Mouse (Mus musculus) neural tube, embryonic 13.5 days (tissue): Measurements from ENCODE around the gene Pepd. TPM values are rescaled to one million over a fixed set of nuclear protein-coding genes. Genes with fewer than 3 reads are reported as not detected.
"Not testable (repeated sequence)": the region's sequence is repeated elsewhere in the genome, so short reads cannot be mapped to it uniquely, and the experiment has no call there.

ENCODE experiments used
- ATAC-seq: fragments of 200-750 bp; cut with Nextera tagmentation; 2 replicates; pipeline ENCODE4 v1.8.0; 2017; ENCODE audit warnings: low read depth, mild to moderate bottlenecking, moderate TSS enrichment, moderate library complexity
- H3K27ac ChIP-seq: fragments of 300-500 bp; sonication (generic); replicated peaks from 2 replicates; pipeline ENCODE4 v1.5.1; 2015; ENCODE audit warnings: moderate library complexity, mild to moderate bottlenecking, inconsistent platforms
- H3K27me3 ChIP-seq: fragments of 300-500 bp; sonication (generic); 2 replicates; pipeline ENCODE4 v1.6.1; 2015; ENCODE audit warnings: mild to moderate bottlenecking, inconsistent platforms
- H3K36me3 ChIP-seq: fragments of 300-500 bp; sonication (generic); 2 replicates; pipeline ENCODE4 v1.6.1; 2015; ENCODE audit warnings: mild to moderate bottlenecking, inconsistent platforms
- H3K4me1 ChIP-seq: fragments of 300-500 bp; sonication (generic); replicated peaks from 2 replicates; pipeline ENCODE4 v1.6.1; 2015; ENCODE audit warnings: inconsistent platforms
- H3K4me2 ChIP-seq: fragments of 300-500 bp; sonication (generic); 2 replicates; pipeline ENCODE4 v1.6.1; 2015; ENCODE audit warnings: inconsistent platforms, mild to moderate bottlenecking, moderate library complexity
- H3K4me3 ChIP-seq: fragments of 300-500 bp; sonication (generic); 2 replicates; pipeline ENCODE4 v1.5.1; 2015; ENCODE audit warnings: mild to moderate bottlenecking, inconsistent platforms
- H3K9ac ChIP-seq: fragments of 300-500 bp; sonication (generic); 2 replicates; pipeline ENCODE4 v1.6.1; 2015; ENCODE audit warnings: moderate library complexity, mild to moderate bottlenecking, inconsistent platforms
- H3K9me3 ChIP-seq: fragments of 300-500 bp; sonication (generic); 2 replicates; pipeline ENCODE4 v1.6.1; 2016; ENCODE audit warnings: inconsistent platforms
- WGBS: fragments of 180-500 bp; shearing (Covaris S2); methylation state at CpG from one replicate; pipeline ENCODE4 v1.1.7; 2015; 5-methylcytosine and 5-hydroxymethylcytosine counted together
- polyA plus RNA-seq: library from polyadenylated mRNA; unstranded; fragments of >200 nt; fragmentation: Nextera tagmentation; extraction: Ambion mirVana; gene quantifications from 2 replicates; pipeline ENCODE4 v1.2.1, GENCODE M21; 2015

Gene Pepd
- polyA plus RNA-seq, 1 experiment from 2014 or later = 64.8 TPM

- Histone ChIP-seq H3K4me1 (peaks cover 52% of the 10 kb centered on the region), H3K27ac (peak overlapping the region; percentile 57)
- 18% methylated on average over 10 of the region's 10 CpGs for WGBS
These were observed 59.6 kb downstream of the Pepd start for GRCm38 (mm10) chr7:34971826-34972225.

DNA sequence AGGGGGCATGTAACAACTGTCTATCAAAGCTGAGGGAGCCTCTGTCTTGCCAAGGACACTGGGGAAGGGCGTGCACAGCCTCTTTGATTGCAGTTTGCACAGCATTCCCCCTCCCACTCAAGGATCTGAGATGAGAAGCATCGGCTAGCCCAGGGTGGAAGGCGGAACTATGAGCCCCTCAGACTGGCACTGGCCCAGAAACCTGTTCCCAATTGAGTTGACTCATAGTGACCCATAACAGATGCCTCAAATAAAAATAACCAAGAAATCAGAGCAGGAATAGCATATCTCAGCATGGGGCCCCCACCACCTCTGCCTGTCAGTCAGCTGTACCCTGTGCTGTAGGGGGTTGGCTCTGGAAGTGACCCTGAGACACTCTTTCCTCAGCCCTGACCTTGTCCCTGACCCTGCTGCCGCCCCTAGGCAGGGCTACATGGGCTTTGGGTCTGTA lies 60.8 kb downstream of the Pepd start:
- no peak overlapping the region for H3K4me2 ChIP-seq
- H3K27me3 ChIP-seq = no peaks in the 10 kb centered on the region
- no peak overlapping the region for H3K4me3 ChIP-seq
- H3K36me3 ChIP-seq = peaks cover 12% of the 10 kb centered on the region; the same call in 1 of the 2 replicates
- no peak for ATAC-seq
- WGBS = 51% methylated on average over 4 of the region's 4 CpGs
- H3K4me1 ChIP-seq = peaks cover 49% of the 10 kb centered on the region
- no peak overlapping the region for H3K9ac ChIP-seq
- no peak overlapping the region for H3K27ac ChIP-seq
- no peaks in the 10 kb centered on the region for H3K9me3 ChIP-seq

More at GRCm38 (mm10) chr7:34971826-34972225, 59.6 kb downstream of the Pepd start:
- no peak for ATAC-seq
- Histone ChIP-seq H3K4me2 (no peak overlapping the region), H3K9ac (no peak overlapping the region; the same call in 1 of the 2 replicates), H3K4me3 (no peak overlapping the region), H3K9me3 (no peaks in the 10 kb centered on the region), H3K27me3 (no peaks in the 10 kb centered on the region), H3K36me3 (peaks cover 12% of the 10 kb centered on the region; the same call in 1 of the 2 replicates)

DNA sequence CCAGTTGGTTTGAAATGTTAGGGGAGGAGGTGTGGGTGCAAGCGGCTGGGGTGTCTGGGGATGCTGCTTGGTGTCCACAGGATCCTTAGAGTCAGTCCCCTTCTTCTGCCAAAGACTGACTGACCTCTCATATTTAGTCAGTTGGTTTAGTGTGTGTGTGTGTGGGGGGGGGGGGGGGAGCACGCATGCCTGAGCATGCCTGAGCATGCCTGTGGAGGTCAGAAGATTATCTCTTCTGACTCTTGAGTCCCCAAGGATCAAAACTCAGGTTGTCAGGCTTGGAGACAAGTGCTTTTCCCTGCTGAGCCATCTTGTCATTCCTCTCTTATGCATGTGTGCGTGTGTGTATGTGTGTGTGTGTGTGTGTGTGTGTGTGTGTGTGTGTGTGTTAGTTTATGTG lies 61.7 kb downstream of the Pepd start:
- no peaks in the 10 kb centered on the region for H3K9me3 ChIP-seq
- H3K36me3 ChIP-seq = peaks cover 12% of the 10 kb centered on the region; the same call in 1 of the 2 replicates
- no peaks in the 10 kb centered on the region for H3K27me3 ChIP-seq
- no peak overlapping the region for H3K9ac ChIP-seq
- ATAC-seq = no peak
- WGBS = 89% methylated on average over 3 of the region's 3 CpGs
- no peak overlapping the region for H3K27ac ChIP-seq
- peaks cover 44% of the 10 kb centered on the region for H3K4me1 ChIP-seq
- no peak overlapping the region for H3K4me3 ChIP-seq
- no peak overlapping the region for H3K4me2 ChIP-seq

- WGBS = 51% methylated on average over 12 of the region's 12 CpGs
- Histone ChIP-seq H3K27me3 (no peaks in the 10 kb centered on the region), H3K9me3 (no peaks in the 10 kb centered on the region), H3K4me3 (no peak overlapping the region), H3K4me2 (peak overlapping the region; percentile 11), H3K27ac (peak overlapping the region; percentile 75), H3K36me3 (peaks cover 1% of the 10 kb centered on the region; the same call in 1 of the 2 replicates), H3K9ac (no peak overlapping the region), H3K4me1 (peaks cover 43% of the 10 kb centered on the region)
- peak; percentile 38 for ATAC-seq
These were observed 63.7 kb downstream of the Pepd start for GRCm38 (mm10) chr7:34975913-34976312.

DNA sequence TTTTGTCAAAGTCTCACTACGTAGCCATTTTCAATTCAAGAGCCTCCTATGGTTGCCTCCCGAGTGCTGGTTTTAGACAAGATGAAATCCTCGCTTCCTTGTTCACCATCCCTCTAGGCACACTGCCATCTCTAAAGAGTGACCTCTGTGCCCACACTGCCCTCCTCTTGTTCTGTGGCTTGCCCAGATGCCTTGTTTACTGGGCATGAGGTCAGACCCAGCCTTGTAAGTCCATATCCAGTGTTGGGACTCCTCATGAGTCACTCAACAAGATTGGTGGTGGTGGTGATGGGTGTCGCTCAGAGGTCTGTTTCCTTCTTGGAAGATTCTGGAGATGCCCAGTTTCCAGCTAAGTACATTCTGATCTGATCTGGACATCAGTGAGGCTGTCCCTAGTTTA lies 65.2 kb downstream of the Pepd start:
- H3K27ac ChIP-seq = no peak overlapping the region
- peaks cover 28% of the 10 kb centered on the region for H3K4me1 ChIP-seq
- no peak for ATAC-seq
- H3K4me3 ChIP-seq = no peak overlapping the region
- WGBS = 94% methylated on average over 4 of the region's 4 CpGs
- no peaks in the 10 kb centered on the region for H3K9me3 ChIP-seq
- H3K36me3 ChIP-seq = no peaks in the 10 kb centered on the region
- no peaks in the 10 kb centered on the region for H3K27me3 ChIP-seq
- H3K9ac ChIP-seq = no peak overlapping the region
- no peak overlapping the region for H3K4me2 ChIP-seq

DNA sequence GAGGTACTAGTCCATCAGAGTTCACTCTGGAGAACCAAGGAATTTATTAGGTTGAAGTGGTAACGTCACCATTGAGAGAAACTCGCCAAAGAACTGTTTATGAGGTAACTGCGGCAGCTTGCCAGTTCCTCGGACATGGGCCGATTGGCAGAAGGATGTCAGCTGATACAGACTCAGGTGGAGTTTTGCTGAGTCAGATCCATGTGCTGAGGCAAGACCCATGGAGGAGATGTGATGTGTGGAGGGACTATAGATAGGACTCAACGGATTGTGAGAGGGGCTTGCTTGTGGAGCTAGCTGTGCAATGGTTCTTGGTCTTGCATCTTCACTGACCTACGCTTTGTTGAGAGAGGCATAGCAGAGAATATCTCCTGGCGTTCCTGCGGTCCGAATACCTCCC lies 69.6 kb downstream of the Pepd start:
- Histone ChIP-seq H3K4me2 (no peak overlapping the region), H3K4me3 (no peak overlapping the region), H3K36me3 (no peaks in the 10 kb centered on the region), H3K9ac (no peak overlapping the region), H3K27me3 (no peaks in the 10 kb centered on the region), H3K27ac (no peak overlapping the region), H3K4me1 (peaks cover 7% of the 10 kb centered on the region), H3K9me3 (no peaks in the 10 kb centered on the region)
- WGBS = 90% methylated on average over 10 of the region's 10 CpGs
- ATAC-seq = no peak

DNA sequence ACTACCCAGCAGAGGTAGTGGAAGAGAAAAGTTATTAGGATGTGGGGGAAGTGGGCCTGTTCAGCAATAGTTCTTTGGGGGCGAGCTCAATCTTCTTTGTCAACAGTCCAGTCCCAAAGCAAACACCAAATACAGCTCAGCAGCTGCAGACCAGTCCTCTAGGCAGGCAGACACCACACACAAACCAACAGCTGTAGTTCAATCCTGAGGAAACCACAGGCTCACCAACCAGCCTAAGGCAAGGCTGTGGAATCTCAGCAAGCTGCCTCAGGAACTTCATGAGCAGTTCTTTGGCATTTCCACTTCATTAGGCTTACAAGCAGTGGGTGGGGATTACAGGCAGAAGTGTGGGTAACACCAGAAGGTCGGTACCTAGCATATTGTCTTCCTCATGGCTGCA lies 70.2 kb downstream of the Pepd start:
- H3K4me2 ChIP-seq, H3K27me3 ChIP-seq, H3K36me3 ChIP-seq, H3K4me3 ChIP-seq, H3K27ac ChIP-seq, H3K9ac ChIP-seq, ATAC-seq, H3K9me3 ChIP-seq: not testable (repeated sequence)
- 86% methylated on average over 2 of the region's 2 CpGs for WGBS
- peaks cover 12% of the 10 kb centered on the region for H3K4me1 ChIP-seq

DNA sequence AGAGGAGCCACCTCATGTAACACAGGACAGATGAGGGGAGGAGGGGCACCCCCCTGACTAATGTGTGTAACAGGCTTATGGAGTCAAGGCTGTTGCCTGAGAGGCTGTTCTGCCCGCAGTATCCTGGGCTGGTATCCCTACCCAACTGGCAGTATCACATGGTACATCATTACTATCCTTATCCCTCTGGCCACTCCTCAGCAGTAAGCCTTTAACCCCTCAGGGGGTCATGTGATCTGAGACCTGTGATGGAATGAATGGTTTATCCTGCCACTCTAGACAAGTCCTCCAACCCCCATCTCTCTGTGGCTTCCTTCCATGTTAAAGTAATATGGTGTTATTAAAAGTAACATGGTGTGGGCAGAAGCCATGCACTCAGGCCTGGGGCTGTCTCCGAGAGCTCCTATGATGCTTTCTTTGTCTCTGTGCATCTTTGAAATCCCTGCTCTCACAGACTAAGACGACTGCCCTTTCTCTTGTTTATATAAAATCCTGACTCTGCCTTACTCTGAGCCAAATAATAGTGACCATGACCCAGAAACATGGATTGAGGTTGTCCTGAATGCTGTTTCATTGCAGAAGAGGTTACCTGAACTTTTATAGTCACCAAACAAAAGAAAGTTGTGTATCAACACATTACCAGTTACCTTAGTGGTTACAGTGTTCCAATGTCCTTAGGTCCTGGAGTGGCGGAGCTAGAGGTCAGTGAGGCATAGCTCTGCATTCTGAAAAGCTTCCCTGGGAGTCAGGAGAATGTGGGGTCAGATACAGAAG lies 71.7 kb downstream of the Pepd start:
- Histone ChIP-seq H3K27ac (no peak overlapping the region; the same call in 1 of the 2 replicates), H3K27me3 (no peaks in the 10 kb centered on the region), H3K36me3 (no peaks in the 10 kb centered on the region), H3K4me1 (peaks cover 27% of the 10 kb centered on the region), H3K4me3 (no peak overlapping the region), H3K9ac (no peak overlapping the region), H3K4me2 (no peak overlapping the region), H3K9me3 (no peaks in the 10 kb centered on the region)
- 74% methylated on average over 4 of the region's 4 CpGs for WGBS
- ATAC-seq = no peak

GRCm38 (mm10) chr7:34984526-34985133 lies 72.5 kb downstream of the Pepd start:
- H3K27ac ChIP-seq = no peak overlapping the region; the same call in 1 of the 2 replicates
- H3K9ac ChIP-seq = no peak overlapping the region
- no peaks in the 10 kb centered on the region for H3K9me3 ChIP-seq
- ATAC-seq = no peak
- H3K4me1 ChIP-seq = peaks cover 33% of the 10 kb centered on the region
- 68% methylated on average over 11 of the region's 11 CpGs for WGBS
- no peak overlapping the region for H3K4me3 ChIP-seq
- no peaks in the 10 kb centered on the region for H3K36me3 ChIP-seq
- no peaks in the 10 kb centered on the region for H3K27me3 ChIP-seq
- no peak overlapping the region for H3K4me2 ChIP-seq

DNA sequence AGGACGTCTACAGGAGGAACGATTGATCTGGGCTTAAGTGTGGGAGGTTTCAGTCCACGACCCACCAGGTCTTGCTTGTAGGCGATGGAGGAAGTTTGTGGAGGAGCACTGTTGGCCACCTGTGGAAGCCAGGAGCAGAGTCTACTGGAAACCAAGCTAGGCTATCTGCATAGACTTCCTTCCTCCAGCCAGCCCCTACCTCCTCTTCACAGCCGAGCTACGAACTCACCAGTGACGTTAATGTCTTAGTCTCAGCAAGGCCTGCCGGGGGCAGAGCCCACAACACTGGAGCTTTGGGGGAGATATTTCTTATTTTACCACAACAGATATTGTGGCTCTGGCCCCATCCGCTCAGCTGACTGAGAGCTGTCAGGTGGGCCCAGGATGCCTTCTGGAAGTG lies 73.0 kb downstream of the Pepd start:
- no peak overlapping the region for H3K9ac ChIP-seq
- peaks cover 33% of the 10 kb centered on the region for H3K4me1 ChIP-seq
- no peak for ATAC-seq
- H3K4me3 ChIP-seq = no peak overlapping the region
- no peak overlapping the region for H3K27ac ChIP-seq
- WGBS = 83% methylated on average over 9 of the region's 9 CpGs
- no peaks in the 10 kb centered on the region for H3K36me3 ChIP-seq
- H3K27me3 ChIP-seq = no peaks in the 10 kb centered on the region
- no peaks in the 10 kb centered on the region for H3K9me3 ChIP-seq
- H3K4me2 ChIP-seq = no peak overlapping the region

DNA sequence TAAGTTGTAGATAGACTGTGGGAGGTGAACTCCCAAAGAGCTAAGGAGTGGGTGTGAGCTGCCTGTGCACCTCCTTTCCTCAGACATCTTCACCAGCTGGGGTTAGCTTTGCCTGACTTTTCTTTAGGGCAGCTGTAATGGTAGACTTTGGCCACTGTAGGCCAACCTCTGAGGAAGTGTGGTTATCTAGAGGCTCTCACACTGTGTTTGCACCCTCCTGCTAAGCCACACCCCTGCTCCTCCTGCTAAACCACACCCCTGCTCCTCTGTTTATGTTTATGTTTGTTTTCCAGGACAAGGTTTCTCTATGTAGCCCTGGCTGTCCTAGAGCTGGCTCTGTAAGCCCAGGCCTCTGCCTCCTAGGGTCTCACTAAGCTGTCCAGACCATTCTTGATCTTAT lies 73.5 kb downstream of the Pepd start:
- Histone ChIP-seq H3K4me3 (no peak overlapping the region), H3K4me1 (peaks cover 33% of the 10 kb centered on the region), H3K4me2 (no peak overlapping the region), H3K9ac (no peak overlapping the region), H3K36me3 (no peaks in the 10 kb centered on the region), H3K27me3 (no peaks in the 10 kb centered on the region), H3K27ac (no peak overlapping the region), H3K9me3 (no peaks in the 10 kb centered on the region)
- ATAC-seq = no peak

- 36% methylated on average over 7 of the region's 7 CpGs for WGBS
- H3K9ac ChIP-seq = 0 out of 2 replicates have a peak overlapping the region, but pooled peaks have one; percentile 31
- H3K9me3 ChIP-seq = no peaks in the 10 kb centered on the region
- H3K27me3 ChIP-seq = no peaks in the 10 kb centered on the region
- H3K36me3 ChIP-seq = no peaks in the 10 kb centered on the region
- peak overlapping the region; percentile 59; the same call in 1 of the 2 replicates for H3K27ac ChIP-seq
- peak; percentile 41 for ATAC-seq
- peaks cover 33% of the 10 kb centered on the region for H3K4me1 ChIP-seq
- H3K4me3 ChIP-seq = no peak overlapping the region
- H3K4me2 ChIP-seq = no peak overlapping the region
These were observed 74.5 kb downstream of the Pepd start for GRCm38 (mm10) chr7:34986575-34987150.
